Mouse (Mus musculus) CD4-positive, CD25-positive, alpha-beta regulatory T cell, adult 4 months (primary cell): Measurements from ENCODE around the gene Tnr. TPM values are rescaled to one million over a fixed set of nuclear protein-coding genes. Genes with fewer than 3 reads are reported as not detected.
A peak's percentile ranks its signal among the peaks of the same experiment; 100 is the strongest.

Experiments
- ATAC-seq: one replicate; pipeline ENCODE4 v1.8.0; 2017
- polyA plus RNA-seq, 2 experiments: library from polyadenylated mRNA; unstranded; fragments of 100-300 nt; shearing (Covaris generic); gene quantifications; one replicate each; pipeline ENCODE4 v1.2.1; 2017

Tnr gene
- polyA plus RNA-seq, 2 experiments from 2014 or later = not detected

DNA sequence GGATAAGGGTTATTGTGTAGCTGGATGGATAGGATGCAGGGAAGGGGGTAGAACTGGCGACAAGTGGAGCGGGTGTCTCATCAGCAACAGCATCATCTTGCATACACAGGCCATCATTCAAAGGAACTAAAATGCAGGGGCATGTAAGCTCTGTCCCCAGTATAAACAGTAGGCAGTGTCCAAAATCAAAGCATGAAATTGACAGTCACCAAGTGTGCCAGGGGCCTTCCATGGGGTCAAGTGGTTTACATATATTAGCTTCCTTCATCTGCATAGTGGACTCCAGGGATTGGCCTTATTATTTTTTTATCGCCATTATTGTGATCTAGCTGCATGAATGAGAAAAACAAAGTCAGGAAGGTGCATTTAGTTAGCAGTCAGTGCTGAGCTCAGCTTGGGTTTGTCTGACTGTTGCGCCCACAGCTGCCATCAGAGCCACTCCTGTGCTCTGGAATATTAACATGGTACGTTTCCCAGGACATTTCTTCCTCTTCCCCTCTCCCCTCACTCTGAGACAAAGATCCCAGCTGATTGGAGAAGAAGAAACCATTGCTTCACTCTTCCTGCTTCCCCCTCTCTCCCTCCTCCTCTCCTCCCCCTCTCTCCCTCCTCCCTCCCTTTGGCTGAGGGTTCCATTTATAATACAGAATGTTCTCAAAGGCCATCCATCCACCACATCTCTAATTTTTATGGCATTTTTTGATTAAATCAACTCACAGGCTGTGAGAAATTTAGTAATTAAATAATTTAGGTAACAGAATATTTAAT, 106.4 kb downstream of the Tnr start:
- ATAC-seq = no peak

DNA sequence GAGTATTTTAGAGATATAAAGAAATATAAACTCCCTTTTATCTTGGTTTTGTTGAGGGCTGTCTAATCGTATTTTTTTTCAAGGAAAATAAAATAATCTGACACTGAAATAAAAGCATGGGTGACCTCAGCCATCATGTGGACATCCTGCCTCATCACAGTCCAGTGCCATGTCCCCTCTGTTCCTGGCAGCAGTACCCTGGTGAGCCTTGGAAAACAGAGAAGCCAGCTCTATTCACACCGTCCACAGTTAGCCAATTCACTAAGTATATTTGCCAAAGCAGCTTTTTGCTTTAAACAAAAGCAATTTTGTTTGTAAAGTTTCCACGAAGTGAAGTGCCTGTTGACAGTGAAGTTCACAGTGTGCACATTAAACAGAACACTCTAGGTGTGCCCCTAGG, 109.0 kb downstream of the Tnr start:
- ATAC-seq = no peak

DNA sequence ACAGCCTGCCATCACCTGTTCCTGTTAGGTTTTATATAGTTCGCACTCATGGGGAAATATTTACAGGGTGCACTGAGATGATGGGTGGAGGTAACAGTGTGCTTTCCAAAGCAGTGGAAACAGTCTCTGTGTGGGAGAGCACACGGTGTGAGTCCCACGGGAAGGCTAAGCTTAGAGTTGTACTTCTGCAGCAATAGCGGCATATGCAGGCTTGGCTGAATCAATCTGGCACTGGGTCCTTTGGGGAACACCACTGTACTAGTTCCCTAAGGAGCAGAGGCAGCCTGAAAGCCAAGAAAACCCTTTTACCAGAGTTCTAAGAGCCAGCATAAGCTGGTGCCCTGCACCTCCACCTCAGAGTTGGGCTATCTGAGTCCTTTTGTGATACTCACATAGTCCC, 115.8 kb downstream of the Tnr start:
- no peak for ATAC-seq

DNA sequence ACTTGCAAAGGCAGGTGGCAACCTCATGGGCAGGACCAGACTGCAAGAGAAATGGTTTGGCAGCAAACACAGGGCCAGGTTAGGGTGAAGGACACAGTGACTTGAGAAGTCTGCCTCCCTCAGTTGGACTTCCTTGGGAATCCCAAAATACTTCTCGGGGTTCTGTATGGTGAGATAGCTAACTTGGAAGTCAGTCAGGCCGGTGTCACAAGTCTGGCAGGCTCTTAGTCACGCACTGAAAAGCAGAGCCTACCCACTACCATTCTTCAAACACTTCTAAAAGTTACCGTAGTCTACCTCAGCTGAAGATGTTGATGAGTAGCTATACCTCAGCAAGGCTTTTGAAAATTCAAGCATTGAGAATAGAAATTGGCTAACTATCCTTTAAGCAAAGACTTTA, 122.2 kb downstream of the Tnr start:
- ATAC-seq = no peak

DNA sequence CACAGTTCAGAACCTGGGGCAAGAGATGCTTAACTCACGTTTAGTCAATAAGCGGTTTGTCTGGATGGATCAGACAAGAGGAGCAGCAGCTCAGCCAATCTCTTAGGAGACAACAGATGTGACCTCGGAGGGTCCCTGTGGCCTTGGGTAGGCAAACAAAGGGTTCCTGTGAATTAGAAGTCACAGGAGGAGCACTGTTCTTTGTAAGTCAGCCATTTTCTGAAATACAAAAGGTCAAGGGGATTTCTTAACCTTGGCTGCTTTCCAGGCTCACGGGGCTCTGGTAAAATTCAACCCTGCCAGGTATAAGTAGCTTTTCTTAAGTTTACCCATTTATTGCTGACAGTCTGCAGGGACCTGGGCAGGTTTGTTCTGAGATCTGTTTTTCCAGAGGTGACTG, 126.9 kb downstream of the Tnr start:
- no peak for ATAC-seq

- ATAC-seq = no peak
Measured at GRCm38 (mm10) chr1:159655241-159655640, 131.7 kb downstream of the Tnr start.

DNA sequence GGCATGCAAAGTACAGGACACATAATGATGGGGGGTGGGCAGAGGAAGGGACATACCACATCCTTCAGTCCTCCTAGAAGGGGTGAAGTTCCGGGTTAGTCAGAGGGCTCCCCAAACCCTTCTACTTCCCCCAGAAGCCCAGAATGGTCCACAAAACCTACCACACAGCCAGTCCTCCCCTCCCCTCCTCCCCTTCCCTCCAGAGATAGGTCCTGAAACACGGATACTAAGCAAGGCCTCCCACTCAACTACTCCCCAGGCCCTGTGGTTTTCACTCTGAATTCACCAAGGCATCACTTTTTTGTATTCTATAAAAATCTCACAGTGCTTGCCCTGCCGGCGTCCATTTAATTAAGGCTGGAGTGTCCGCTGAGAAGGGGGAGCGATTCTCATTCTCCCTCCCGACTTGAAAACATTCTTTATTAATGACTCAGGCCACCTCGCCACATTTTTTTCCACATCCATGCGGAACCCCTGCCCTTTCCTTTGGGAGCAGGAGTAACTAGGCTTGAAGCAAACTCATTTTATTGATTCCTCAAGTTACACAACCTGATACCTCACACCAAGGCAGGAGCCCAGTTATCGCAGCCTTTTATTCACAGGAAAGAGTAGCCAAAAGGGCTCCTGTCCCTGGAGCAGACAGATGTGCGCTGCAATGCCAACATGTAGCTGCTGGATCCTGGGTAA, 134.4 kb downstream of the Tnr start:
- no peak for ATAC-seq

- ATAC-seq = no peak
Measured at GRCm38 (mm10) chr1:159660620-159661501, 137.3 kb downstream of the Tnr start.

DNA sequence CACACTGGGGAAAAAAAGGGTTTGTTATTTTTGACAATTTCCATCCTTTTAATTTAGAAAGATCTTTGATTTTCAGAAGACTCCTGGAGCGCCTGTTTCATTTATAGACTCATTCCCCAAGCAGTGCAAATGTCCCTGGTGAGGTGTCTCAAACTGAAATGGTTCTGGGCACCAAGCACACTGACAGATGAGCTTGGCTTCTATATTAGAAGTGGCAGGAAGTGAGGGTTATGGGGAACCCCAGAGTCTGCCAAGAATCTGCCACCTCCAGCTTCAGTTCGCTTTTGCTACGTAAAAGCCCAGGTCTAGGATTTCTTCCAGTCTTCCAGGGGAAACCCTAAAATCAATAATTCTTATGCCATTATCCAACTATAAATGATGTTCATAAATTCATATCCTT, 140.9 kb downstream of the Tnr start:
- ATAC-seq = peak; percentile 69

DNA sequence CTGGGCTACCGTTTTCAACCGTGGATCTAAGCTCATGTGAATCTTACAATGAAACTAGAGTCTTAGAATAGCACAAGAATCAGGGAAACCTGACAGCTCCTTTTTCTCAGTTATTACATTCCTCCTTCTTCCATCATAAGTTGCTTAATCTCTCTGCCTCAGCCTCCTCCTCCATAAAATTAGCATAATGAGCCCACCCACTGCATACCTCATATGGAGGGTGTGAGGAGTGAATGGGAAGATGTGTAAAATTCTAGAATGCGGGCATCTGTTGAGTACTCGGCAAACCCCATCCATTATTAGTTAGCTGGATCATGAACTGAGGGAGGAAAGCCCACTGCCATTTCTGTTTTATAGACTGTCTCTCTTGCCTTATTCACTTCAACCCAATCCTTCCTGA, 141.4 kb downstream of the Tnr start:
- no peak for ATAC-seq

DNA sequence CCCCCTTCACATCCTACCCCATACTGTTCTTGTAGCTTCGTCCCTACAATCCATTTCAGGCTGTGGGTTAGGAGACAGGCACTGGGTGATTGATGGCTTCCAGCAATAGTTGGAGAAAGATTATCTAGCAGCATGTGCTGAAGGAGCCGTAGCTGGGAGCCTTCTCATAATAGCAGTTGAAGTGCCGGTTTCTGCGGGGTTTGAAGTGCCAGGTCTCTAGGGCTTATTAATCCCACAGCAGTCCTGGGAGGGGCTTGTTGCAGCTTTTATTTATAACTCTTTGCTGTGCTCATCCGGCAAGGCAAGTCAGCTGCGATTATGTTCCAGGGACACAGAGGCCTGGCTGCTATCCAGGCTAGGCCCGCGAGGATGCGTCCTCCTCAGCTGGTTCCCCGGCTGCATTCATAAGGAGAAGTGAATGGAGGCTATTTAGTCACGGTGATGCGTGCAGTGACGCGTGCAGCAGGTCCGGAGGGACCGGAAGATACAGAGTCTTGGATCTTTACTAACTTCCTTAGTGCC, 147.1 kb downstream of the Tnr start:
- no peak for ATAC-seq

DNA sequence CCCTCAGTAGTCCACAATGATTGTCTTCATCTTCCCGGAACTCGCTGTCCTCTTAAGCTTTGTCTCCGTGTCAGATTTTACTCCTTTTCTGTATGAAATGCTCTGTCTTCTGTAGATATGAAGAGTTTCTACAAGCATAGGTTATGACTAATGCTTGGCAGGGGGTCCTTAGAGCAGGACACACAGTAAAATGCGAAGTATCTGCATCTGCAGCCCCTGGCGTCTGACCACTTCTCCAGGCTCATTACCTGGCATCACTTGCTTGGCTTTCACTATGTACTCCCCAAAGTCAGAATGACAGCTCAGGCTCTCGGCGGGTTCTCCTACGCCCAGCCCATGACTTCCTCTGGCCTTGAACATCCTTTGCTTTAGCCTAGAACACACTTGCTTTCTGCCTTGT, 147.6 kb downstream of the Tnr start:
- ATAC-seq = no peak

GRCm38 (mm10) chr1:159674240-159674639, 150.7 kb downstream of the Tnr start:
- ATAC-seq = peak; percentile 88

DNA sequence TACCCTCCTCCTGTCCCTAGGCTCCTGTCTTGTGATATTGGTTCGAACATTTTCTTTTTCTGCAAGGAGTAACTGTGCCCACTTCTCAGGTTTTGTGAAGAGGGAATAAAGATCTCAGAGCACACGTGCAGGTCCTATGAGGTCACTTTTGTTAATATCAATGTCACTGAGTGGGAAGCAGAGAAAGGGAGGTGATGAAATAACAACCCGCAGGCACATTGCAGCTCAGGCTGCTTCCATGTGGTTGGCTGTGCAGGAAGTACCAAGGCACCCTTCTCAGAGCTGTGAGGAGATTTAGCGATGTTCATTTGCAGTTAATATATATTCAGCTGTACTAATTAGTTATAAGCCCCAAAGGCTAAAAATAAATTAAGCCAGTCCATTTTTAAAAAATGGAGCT, 151.9 kb downstream of the Tnr start:
- no peak for ATAC-seq

DNA sequence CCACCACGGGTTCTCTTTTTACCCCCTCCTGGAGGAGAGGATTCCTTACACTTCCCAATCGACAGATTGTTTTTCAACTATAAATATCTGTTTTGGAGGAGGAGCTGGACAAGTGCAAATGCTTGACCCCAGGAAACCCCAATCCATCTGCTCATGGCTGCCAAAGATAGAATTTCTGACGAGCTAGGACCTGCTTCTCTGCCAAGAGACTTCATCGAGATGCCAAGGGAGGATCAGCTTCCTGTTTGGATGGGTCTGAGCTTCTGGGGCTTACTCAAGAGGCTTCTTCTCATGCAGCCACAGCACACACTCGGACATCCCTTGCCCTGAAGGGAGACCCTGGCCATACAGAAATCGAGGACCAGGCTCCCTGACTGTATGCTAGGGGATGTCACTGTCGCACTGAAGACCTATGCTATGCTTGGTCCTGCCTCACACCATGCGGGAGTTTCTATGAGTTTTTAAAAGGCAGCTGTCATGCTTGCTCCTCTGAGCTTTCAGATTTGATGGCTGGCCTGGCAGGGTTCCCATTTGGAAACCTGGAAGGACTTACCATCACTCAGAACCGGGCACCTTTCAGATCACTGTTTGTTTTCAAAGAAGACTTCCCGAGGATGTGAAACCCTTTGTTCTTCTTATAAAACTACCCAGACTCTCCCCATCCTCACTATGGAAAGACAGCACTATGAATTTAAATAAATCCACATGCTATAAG, 154.8 kb downstream of the Tnr start:
- ATAC-seq = no peak

- ATAC-seq = no peak
Measured at GRCm38 (mm10) chr1:159681252-159681651, 157.7 kb downstream of the Tnr start.

DNA sequence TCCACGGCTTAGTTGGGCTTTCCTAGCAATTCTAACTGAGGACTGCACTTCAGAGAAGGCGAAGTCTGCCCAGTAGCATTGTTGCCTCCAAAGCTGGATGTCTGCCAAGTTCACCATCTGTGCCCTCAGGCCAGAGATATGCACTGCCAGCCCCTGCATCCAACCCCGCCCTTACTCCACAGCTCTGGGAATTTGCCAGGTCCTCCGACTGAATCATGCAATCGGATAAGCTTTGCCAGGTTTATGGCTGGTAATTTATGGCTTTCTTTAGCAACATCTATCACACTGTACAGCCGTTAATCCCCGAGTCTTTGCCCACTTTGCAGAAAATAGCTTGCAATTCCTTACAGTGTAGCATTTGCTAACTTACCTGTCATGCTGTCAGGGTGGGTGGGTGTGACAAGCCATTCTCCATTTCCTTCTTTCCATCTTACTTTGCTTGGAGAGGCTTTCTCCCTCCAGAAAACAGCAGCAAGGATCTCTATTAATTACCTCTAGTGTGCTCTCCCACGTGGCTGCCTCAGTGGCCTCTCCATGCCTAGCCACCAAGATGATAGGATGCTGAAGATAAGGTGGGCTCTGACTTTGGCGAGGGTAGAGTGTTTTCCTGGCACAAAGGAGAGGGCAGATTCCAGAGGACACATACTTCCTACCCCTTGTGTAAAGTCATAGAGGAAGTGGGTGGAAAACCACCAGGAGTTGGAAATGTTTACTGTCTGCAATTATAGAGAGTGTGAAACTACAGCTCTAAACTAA, 163.1 kb downstream of the Tnr start:
- no peak for ATAC-seq

DNA sequence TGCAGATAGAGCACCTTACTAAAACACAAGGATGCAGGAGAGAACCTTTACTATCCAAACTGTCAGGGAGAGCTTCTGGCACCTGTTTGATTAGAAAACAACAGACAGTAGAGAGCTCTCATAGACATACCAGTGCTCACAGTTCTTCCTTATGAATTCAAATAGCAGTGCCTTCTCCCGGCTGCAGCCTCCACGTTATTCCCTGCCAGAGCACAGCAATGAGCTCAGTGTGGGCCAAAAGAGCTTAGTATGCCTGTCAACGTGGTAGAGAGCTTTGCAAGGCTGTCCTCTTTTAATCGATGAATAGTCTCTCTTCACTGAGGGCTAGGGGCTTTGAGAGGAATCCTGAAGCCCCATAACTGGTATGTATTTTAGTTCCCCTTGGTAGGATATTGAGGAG, 173.1 kb downstream of the Tnr start:
- no peak for ATAC-seq

DNA sequence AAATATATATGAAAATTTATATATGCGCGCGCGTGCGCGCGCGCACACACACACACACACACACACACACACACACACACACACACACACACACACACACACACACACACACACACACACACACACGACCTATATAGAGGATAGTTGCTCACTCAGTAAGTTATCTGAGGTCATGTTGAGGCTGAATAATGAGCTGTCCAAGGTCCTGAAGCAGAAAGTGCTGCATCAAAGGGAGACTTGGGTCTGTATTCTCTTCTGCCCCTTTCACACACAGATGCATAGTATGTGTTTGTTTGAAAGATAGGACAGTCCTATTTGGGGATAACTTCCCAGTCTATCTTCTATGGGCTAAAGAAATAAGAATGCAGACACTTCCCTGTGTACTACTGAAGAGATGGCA, 178.5 kb downstream of the Tnr start:
- no peak for ATAC-seq

GRCm38 (mm10) chr1:159704925-159705324, 181.4 kb downstream of the Tnr start:
- no peak for ATAC-seq

DNA sequence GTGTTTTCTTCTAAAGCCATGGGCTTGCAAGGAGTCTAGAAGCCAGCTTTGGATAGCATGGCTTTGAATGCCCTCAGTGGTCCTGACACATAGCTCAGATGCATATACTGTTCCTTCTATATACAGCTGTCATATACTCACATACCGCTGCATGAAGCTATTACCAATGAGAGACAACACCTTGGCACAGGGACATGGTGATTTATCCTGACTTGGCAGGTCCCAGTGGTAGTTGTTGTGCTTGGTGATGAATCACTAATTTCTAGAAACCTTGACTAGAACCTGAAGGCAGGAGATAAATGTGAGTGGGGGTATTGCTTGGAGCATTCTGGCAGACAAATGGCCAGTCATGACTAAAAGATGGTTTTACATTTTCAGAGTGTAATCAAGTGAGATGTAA, 192.7 kb downstream of the Tnr start:
- no peak for ATAC-seq

DNA sequence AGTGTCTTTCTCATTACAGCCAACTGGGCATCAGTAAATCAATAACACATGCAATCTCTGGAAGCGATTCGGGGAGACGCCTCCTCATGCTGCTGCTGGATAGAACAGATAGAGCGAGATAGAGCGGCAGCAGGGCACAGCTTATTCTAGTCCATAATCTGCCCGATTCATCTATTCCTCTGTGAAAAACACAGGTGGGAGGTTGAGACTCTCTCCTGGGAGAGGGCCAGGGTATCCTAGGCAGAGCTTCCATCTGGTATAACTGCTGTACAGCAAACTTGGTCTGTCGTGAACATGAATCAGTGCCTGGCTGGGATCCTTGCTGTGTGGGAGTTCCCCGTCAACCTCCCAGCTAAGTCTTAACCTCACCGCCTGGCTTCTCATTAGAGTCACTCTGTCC, 193.4 kb downstream of the Tnr start:
- no peak for ATAC-seq
